ENCODE assay signal across 8 mouse cellular contexts in the genomic region with DNA sequence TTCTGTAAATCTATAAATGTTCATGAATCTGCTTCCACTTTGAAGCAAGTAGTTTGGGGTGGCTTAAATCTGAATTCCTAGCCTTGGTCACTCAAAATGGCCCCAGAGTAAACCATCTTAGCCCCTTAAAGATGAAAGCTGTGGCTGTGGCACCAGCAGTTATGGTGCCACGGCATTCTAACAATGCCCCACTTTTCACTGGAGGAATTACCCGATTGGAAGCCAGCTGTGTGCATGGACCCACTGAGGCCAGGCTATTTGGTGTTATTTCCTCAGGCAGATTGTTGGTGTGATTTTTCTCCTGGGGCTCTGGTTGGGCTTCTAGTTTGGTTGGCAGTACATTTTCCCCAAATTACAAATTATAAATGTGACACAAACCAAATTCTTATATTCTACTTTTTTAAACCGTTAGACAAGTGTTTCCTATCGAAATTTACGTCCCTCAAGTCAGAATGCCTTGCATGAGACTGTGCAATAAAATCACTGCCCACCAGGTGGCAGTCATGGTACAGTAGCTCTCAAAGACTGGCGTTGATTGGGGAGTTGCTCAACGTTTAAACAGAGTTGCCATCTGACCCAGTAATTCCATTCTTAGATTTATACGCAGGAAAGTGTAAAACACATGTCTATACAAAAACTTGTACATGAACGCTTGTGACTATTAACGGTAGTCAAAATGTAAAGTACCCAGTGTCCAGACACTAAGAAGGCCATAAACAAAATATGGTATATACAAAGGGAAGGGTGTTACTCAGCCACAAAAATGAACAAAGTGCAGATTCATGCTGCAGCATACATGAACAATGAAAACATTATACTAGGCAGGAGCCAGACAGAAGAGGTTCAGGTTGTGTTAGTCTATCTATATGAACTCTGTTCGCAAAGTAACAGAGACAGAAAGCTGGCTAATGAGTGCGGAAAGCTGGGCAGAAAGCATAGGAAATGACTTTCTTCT. TPM values are rescaled to one million over a fixed set of nuclear protein-coding genes. Genes with fewer than 3 reads are reported as not detected.
DNase-seq lines count a peak whose midpoint lies in the region; ATAC-seq and TF ChIP-seq lines count a peak whose summit lies in the region.

No protein-coding gene starts in this region.

- peak; percentile 83 for DNase-seq in kidney, adult 18-20 months
- peak; percentile 84 to 89 for DNase-seq in cerebellum, postnatal 4 days (ENCODE audit: low spot score in 2 of 2)
- DNase-seq in gastrocnemius, adult 2 months = peak; percentile 86
- peak; percentile 50 to 89 for DNase-seq in kidney, adult 8-10 months
- DNase-seq in midbrain, postnatal 0 days (ENCODE audit: low spot score) = peak; percentile 92
- DNase-seq in spleen, adult 2 months (ENCODE audit: low read depth in 1 of 2, low spot score in 2 of 2) = peak; percentile 46 to 72

- H3K4me1 ChIP-seq in kidney, embryonic 14.5 days (ENCODE audit: control insufficient read depth, insufficient read depth, low read length) = no peaks in the 10 kb centered on the region
- 0 out of 2 replicates have a peak, but pooled peaks cover 3% of the 10 kb centered on the region for H3K4me1 ChIP-seq in limb, embryonic 12.5 days (replicated peaks)
- H3K4me1 ChIP-seq in midbrain, postnatal 0 days (ENCODE audit: insufficient read depth, low read length) = no peaks in the 10 kb centered on the region
- H3K4me1 ChIP-seq in spleen, adult 2 months (ENCODE audit: control insufficient read depth, insufficient read depth, insufficient read length) = no peaks in the 10 kb centered on the region

- no peak overlapping the region for H3K27ac ChIP-seq in kidney, embryonic 14.5 days (ENCODE audit: low read depth, low read length)
- H3K27ac ChIP-seq in gastrocnemius, adult 2 months = no peak overlapping the region
- H3K27ac ChIP-seq in limb, embryonic 12.5 days = 0 out of 2 replicates have a peak overlapping the region, but pooled peaks have one; percentile 7
- H3K27ac ChIP-seq in midbrain, postnatal 0 days (ENCODE audit: low read depth, low read length) = no peak overlapping the region
- no peak overlapping the region for H3K27ac ChIP-seq in spleen, adult 2 months (ENCODE audit: insufficient read depth, low read length)

- 41% methylated on average over 12 of the region's 12 CpGs for WGBS in kidney, embryonic 14.5 days
- WGBS in limb, embryonic 12.5 days = 30% methylated on average over 12 of the region's 12 CpGs
- 35% methylated on average over 12 of the region's 12 CpGs for WGBS in midbrain, postnatal 0 days
- WGBS in spleen, adult 2 months = 32% methylated on average over 12 of the region's 12 CpGs

- no peak for TF ChIP-seq POLR2A in spleen, adult 2 months (IDR thresholded peaks at IDR 0.05; ENCODE audit: low read depth, low read length)

- H3K4me2 ChIP-seq in kidney, embryonic 14.5 days (replicated peaks; ENCODE audit: low read depth, low read length) = no peak overlapping the region
- H3K4me2 ChIP-seq in limb, embryonic 12.5 days = no peak overlapping the region
- H3K4me2 ChIP-seq in midbrain, postnatal 0 days (ENCODE audit: low read depth, low read length, poor library complexity, severe bottlenecking) = no peak overlapping the region

- no peaks in the 10 kb centered on the region; the same call in 1 of the 2 replicates for H3K9me3 ChIP-seq in kidney, embryonic 14.5 days (ENCODE audit: control insufficient read depth, low read length)
- peaks cover 6% of the 10 kb centered on the region for H3K9me3 ChIP-seq in limb, embryonic 12.5 days
- 0 out of 2 replicates have a peak, but pooled peaks cover 1% of the 10 kb centered on the region for H3K9me3 ChIP-seq in midbrain, postnatal 0 days (ENCODE audit: low read length)

- H3K36me3 ChIP-seq in kidney, embryonic 14.5 days (ENCODE audit: control insufficient read depth, insufficient read depth, low read length) = no peaks in the 10 kb centered on the region
- no peaks in the 10 kb centered on the region for H3K36me3 ChIP-seq in limb, embryonic 12.5 days
- no peaks in the 10 kb centered on the region for H3K36me3 ChIP-seq in midbrain, postnatal 0 days (ENCODE audit: insufficient read depth, low read length)
- no peaks in the 10 kb centered on the region for H3K36me3 ChIP-seq in spleen, adult 2 months (ENCODE audit: control insufficient read depth, insufficient read depth, low read length)

- ATAC-seq in kidney, embryonic 14.5 days (ENCODE audit: low FRiP score, low TSS enrichment) = no peak
- peak; percentile 59; the same call in 1 of the 2 replicates for ATAC-seq in limb, embryonic 12.5 days (ENCODE audit: insufficient number of reproducible peaks, insufficient read depth, low FRiP score, low TSS enrichment, low read depth)
- peak; percentile 73; the same call in 1 of the 2 replicates for ATAC-seq in midbrain, postnatal 0 days (ENCODE audit: low FRiP score)

- no peak overlapping the region for H3K4me3 ChIP-seq in kidney, embryonic 14.5 days (ENCODE audit: low read length)
- no peak overlapping the region for H3K4me3 ChIP-seq in gastrocnemius, adult 2 months
- no peak overlapping the region for H3K4me3 ChIP-seq in limb, embryonic 12.5 days (replicated peaks)
- no peak overlapping the region for H3K4me3 ChIP-seq in midbrain, postnatal 0 days (ENCODE audit: low read depth, low read length)
- H3K4me3 ChIP-seq in spleen, adult 2 months (ENCODE audit: extremely low read depth, insufficient read depth, insufficient read length) = no peak overlapping the region

- H3K9ac ChIP-seq in kidney, embryonic 14.5 days (ENCODE audit: low read depth, low read length) = no peak overlapping the region
- no peak overlapping the region for H3K9ac ChIP-seq in limb, embryonic 12.5 days (replicated peaks)
- no peak overlapping the region for H3K9ac ChIP-seq in midbrain, postnatal 0 days (replicated peaks; ENCODE audit: low read length, poor library complexity, severe bottlenecking)

- TF ChIP-seq CTCF in gastrocnemius, adult 2 months (IDR thresholded peaks at IDR 0.05) = peak; percentile 86
- peak; percentile 99 for TF ChIP-seq CTCF in midbrain, postnatal 0 days (IDR thresholded peaks at IDR 0.05)
- peak; percentile 88; the same call in 1 of the 2 replicates for TF ChIP-seq CTCF in spleen, adult 2 months (IDR thresholded peaks at IDR 0.05; ENCODE audit: extremely low read depth, insufficient read depth, insufficient read length, insufficient replicate concordance)

- H3K27me3 ChIP-seq in kidney, embryonic 14.5 days (ENCODE audit: control insufficient read depth, insufficient read depth, low read length) = no peaks in the 10 kb centered on the region
- H3K27me3 ChIP-seq in limb, embryonic 12.5 days = no peaks in the 10 kb centered on the region
- H3K27me3 ChIP-seq in midbrain, postnatal 0 days (ENCODE audit: insufficient read depth, low read length) = no peaks in the 10 kb centered on the region
- H3K27me3 ChIP-seq in spleen, adult 2 months (ENCODE audit: control insufficient read depth, insufficient read depth, low read length) = no peaks in the 10 kb centered on the region

- intact Hi-C loops in gastrocnemius, adult 2 months (cut with DNase I) = loop anchor here (1.0 to 5.0 kb wide), 4 partner anchors 251 to 1004 kb away; no protein-coding TSS in a partner anchor

RNA-seq across cellular contexts. Expression of a gene that starts 40.0 kb away (rescaled TPM):
- 31.2 and 34.8 TPM in 2 replicates for polyA plus RNA-seq in kidney, embryonic 14.5 days (2014; fragmentation: Nextera tagmentation; extraction: Ambion mirVana)
- total RNA-seq in gastrocnemius, adult 2 months (2021) = 1 to 10 TPM; 1.7 to 2.1 TPM
- polyA plus RNA-seq in limb, embryonic 12.5 days (2016; fragmentation: Nextera tagmentation; extraction: Ambion mirVana) = 77.8 and 78.8 TPM in 2 replicates
- 88.7 and 93.0 TPM in 2 replicates for total RNA-seq in midbrain, postnatal 0 days (2014; rRNA removed)
- 130 and 132 TPM in 2 replicates for polyA plus RNA-seq in midbrain, postnatal 0 days (2015; fragmentation: Nextera tagmentation; extraction: Ambion mirVana)
- polyA plus RNA-seq in spleen, adult 2 months (2012; rRNA removed) = 8.2 and 9.4 TPM in 2 replicates
